Mouse (Mus musculus) frontal cortex, postnatal 25 days (tissue): ENCODE data around the gene Lce1m.
A peak's percentile ranks its signal among the peaks of the same experiment; 100 is the strongest.
"Not testable (repeated sequence)": the region's sequence is repeated elsewhere in the genome, so short reads cannot be mapped to it uniquely, and the experiment has no call there.

ENCODE experiments used
- DNase-seq, 2 experiments: peaks; one replicate each; pipeline ENCODE4 v3.0.0; 2022; ENCODE audit warnings: low spot score in 2 of 2

Gene Lce1m

DNA sequence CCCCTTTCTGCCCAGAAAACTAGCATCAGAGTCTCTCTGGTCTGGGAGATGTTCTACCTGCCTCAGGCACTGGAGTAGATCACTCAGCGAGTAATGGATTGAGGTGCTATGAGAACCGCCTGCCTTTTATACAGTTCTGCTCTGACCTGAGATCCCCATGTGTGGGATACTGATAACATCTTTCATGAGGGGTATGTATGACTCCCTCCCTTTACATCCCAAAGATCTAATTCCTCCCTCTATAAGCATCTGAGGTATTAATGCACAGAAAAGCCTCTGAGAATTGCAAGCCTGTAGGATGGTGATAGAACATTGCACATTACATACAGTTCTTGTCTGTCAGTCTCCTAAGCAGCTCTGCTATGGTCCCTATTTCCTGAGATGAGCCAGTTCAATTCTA lies at the start of gene Lce1m:
Lce1m (minus strand) TSS at position 101 of the 400 bp plus-strand sequence.
- DNase-seq: no peak

DNA sequence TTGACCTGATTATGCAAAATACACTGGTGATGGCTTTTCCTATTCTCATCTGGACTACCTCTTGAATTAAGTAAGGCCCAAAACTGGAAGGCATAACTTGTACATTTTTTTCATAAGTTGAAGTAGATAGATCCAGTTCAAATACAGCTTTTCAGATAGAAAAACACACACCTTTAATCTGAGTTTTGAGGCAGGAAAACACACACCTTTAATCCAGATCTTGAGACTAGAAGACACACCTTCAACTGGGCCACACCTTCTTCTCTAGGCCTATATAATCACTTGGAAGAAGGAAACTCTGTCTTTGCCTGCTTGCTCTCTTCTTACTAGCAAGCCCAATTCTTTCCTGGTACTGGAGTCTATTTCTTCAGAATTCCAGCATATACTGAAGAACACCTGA lies 49.7 kb upstream of the Lce1m start, which contains the start of gene Gm4858:
Gm4858 (plus strand) TSS at position 301 of the 400 bp plus-strand sequence.
- DNase-seq: not testable (repeated sequence)

- DNase-seq: no peak
These were observed 34.1 kb upstream of the Lce1m start for GRCm38 (mm10) chr3:93052826-93053474.

- no peak for DNase-seq
These were observed 31.3 kb upstream of the Lce1m start for GRCm38 (mm10) chr3:93050182-93050581.

GRCm38 (mm10) chr3:93031450-93031849 lies 12.6 kb upstream of the Lce1m start:
- DNase-seq: peak in 1 of 2 experiments; percentile 32

- no peak for DNase-seq
These were observed 6.6 kb upstream of the Lce1m start for GRCm38 (mm10) chr3:93025486-93025885.

GRCm38 (mm10) chr3:93023411-93024184 lies 4.7 kb upstream of the Lce1m start:
- DNase-seq: no peak

DNA sequence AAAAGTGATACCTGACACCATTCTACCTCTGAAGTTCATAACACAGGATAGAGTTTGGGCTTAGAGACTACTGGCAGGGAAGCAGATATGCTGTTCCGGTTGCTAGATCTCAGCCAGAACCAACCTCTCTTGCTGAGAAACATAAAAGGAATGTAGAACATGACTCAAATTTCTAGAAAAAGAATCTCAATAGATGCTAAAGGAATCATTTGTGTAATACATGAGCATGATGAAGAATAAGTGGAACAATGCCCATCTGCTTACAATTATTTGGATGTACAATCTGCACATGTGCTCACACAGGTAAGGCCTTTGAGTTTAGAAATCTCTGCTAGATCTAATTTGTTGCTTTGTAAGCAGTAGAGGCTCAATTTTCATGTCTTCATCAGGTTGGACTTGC lies 2.3 kb upstream of the Lce1m start:
- no peak for DNase-seq

- DNase-seq: no peak
These were observed 3.3 kb downstream of the Lce1m start, which contains the start of gene Crct1 for GRCm38 (mm10) chr3:93015460-93016104. Gene Crct1 (minus strand): TSS chr3:93015687.

GRCm38 (mm10) chr3:93014871-93015270 lies 4.0 kb downstream of the Lce1m start:
- no peak for DNase-seq

GRCm38 (mm10) chr3:93014378-93014801 lies 4.5 kb downstream of the Lce1m start:
- peak; percentile 14 to 26 for DNase-seq

DNA sequence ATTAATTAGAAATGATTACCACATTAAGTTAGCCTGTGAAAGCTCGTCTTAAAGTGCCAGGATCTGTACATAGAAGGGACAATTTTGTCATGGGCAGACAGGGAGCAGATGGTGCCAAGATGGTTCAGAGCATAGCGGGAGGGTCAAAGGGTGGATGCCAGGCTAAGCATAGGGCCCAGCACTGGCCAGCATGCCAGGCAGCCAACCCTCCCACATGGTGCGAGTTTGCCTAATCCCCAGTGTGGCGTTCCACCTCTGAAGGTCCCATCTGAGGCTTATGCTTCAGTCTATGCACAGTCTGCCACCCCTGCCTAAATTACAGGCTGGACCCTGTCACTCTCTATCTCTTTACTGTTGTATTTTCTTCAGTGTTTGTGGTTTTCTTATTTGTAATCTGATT lies 16.0 kb downstream of the Lce1m start:
- no peak for DNase-seq

- DNase-seq: no peak
These were observed 18.2 kb downstream of the Lce1m start for GRCm38 (mm10) chr3:93000621-93001020.

DNA sequence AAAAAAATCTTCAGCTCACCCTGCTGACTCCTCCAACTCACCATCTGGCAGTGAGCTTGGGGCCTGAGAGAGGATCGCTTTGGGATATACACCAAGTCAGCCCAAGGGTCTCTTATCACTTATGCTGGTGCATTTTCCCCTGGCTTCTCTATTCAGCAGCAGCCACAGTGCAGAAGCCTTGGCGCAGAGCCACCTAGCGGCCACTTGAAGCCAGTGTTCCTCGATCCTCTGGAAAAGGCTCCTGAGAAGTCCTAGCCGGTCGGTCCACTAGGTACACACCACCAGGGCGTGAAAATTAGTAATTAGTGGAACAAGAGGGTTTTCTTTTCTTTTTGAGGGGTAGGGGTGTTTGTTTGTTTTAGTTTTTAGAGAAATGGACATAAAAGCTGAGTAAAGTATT lies 20.2 kb downstream of the Lce1m start:
- peak; percentile 55 to 62 for DNase-seq

DNA sequence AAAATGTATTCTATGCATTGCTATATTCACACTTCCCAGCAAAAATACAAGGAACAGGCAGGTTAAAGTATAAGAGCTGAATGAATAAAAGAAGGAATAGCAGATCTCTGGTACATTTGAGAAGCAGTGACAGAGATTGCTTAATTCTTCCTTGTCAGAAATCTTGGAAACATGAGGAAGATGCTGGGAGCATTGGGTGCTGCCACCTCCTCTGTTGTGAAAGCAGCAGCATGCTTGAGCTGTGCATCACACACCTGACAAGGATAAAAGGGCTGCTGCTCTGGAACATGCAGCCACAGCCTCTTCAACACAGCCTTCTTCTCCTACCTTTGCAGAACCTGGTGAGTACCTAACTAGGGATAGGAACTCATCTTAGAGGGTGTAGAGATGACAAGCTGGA lies 26.9 kb downstream of the Lce1m start, which contains the start of gene Lce3f:
Lce3f (plus strand) TSS at position 301 of the 400 bp plus-strand sequence.
- DNase-seq: no peak

DNA sequence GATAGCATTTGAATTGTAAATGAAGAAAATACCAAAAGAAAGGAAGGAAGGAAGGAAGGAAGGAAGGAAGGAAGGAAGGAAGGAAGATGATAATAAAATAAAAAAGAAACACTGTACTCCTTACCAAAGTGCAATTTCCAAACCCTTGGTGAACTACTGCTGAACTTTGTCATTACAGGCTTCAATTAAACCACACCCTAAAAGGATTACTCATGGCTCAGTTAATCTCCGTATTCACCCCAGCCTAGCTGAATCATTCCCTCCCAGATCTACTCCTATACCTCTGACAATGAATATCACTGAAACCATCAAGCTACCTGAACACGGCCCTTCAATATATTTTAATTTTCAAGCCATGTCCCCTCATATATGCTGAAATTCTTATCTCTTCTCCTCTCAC lies 40.4 kb downstream of the Lce1m start:
- no peak for DNase-seq
